Mouse (Mus musculus) induced T-regulatory cell, adult 2 months (primary cell): ENCODE measurements around the gene Gabrb1.

ENCODE experiments used
- DNase-seq: peaks from one replicate; pipeline ENCODE4 v3.0.0-alpha.2; 2012; ENCODE audit warnings: low read depth

Gabrb1 gene

GRCm38 (mm10) chr5:71657482-71658114 is at the start of gene Gabrb1:
Gabrb1 (plus strand) TSS chr5:71658113.
- no peak for DNase-seq

GRCm38 (mm10) chr5:71608735-71609134 is 49.2 kb upstream of the Gabrb1 start:
- DNase-seq, result no peak

GRCm38 (mm10) chr5:71614311-71614710 is 43.6 kb upstream of the Gabrb1 start:
- DNase-seq, result no peak

GRCm38 (mm10) chr5:71616734-71617133 is 41.2 kb upstream of the Gabrb1 start:
- DNase-seq, result no peak

- DNase-seq, result no peak
Measured at GRCm38 (mm10) chr5:71627820-71628219, 30.1 kb upstream of the Gabrb1 start.

- DNase-seq, result no peak
Measured at GRCm38 (mm10) chr5:71639804-71640203, 18.1 kb upstream of the Gabrb1 start.

GRCm38 (mm10) chr5:71648108-71648507 is 9.8 kb upstream of the Gabrb1 start:
- no peak for DNase-seq

- no peak for DNase-seq
Measured at GRCm38 (mm10) chr5:71654056-71654455, 3.9 kb upstream of the Gabrb1 start.

- no peak for DNase-seq
Measured at GRCm38 (mm10) chr5:71656771-71657170, 1.1 kb upstream of the Gabrb1 start.

GRCm38 (mm10) chr5:71658115-71658497 is 193 bp downstream of the Gabrb1 start, which contains the start of gene Gabra4:
Gabra4 (minus strand) TSS chr5:71658308.
- DNase-seq, result no peak

- no peak for DNase-seq
Measured at GRCm38 (mm10) chr5:71665593-71665992, 7.7 kb downstream of the Gabrb1 start.

GRCm38 (mm10) chr5:71699696-71700467 is 42.0 kb downstream of the Gabrb1 start:
- no peak for DNase-seq

- no peak for DNase-seq
Measured at GRCm38 (mm10) chr5:71700468-71701272, 42.8 kb downstream of the Gabrb1 start.

GRCm38 (mm10) chr5:71701273-71701614 is 43.3 kb downstream of the Gabrb1 start:
- no peak for DNase-seq

GRCm38 (mm10) chr5:71732931-71733792 is 75.2 kb downstream of the Gabrb1 start:
- no peak for DNase-seq

GRCm38 (mm10) chr5:71747411-71747810 is 89.5 kb downstream of the Gabrb1 start:
- no peak for DNase-seq

GRCm38 (mm10) chr5:71753966-71754365 is 96.1 kb downstream of the Gabrb1 start:
- DNase-seq, result no peak

GRCm38 (mm10) chr5:71761105-71761504 is 103.2 kb downstream of the Gabrb1 start:
- no peak for DNase-seq

GRCm38 (mm10) chr5:71781514-71782179 is 123.7 kb downstream of the Gabrb1 start:
- DNase-seq, result no peak

- DNase-seq, result no peak
Measured at GRCm38 (mm10) chr5:71822862-71823261, 164.9 kb downstream of the Gabrb1 start.

GRCm38 (mm10) chr5:71828342-71828741 is 170.4 kb downstream of the Gabrb1 start:
- no peak for DNase-seq
